Mouse (Mus musculus): ENCODE data around the gene Tmprss12.
"Not testable (repeated sequence)": the region's sequence is repeated elsewhere in the genome, so short reads cannot be mapped to it uniquely, and the experiment has no call there.

The Tmprss12 gene

GRCm38 (mm10) chr15:100273791-100274308 is 6.8 kb upstream of the Tmprss12 start:
- DNase-seq (ENCODE audit: low spot score in 2 of 2), result not testable (repeated sequence)

GRCm38 (mm10) chr15:100274790-100275559 is 5.7 kb upstream of the Tmprss12 start:
- DNase-seq (ENCODE audit: low spot score in 2 of 2), result no peak

- no peak for DNase-seq (ENCODE audit: low spot score in 2 of 2)
Observed at GRCm38 (mm10) chr15:100276403-100276802, 4.2 kb upstream of the Tmprss12 start.

- no peak for DNase-seq (ENCODE audit: low spot score in 2 of 2)
Observed at GRCm38 (mm10) chr15:100277586-100277985, 3.1 kb upstream of the Tmprss12 start.

- DNase-seq (ENCODE audit: low spot score in 2 of 2), result no peak
Observed at GRCm38 (mm10) chr15:100288980-100289379, 8.3 kb downstream of the Tmprss12 start.

GRCm38 (mm10) chr15:100290858-100291257 is 10.2 kb downstream of the Tmprss12 start:
- no peak for DNase-seq (ENCODE audit: low spot score in 2 of 2)

- DNase-seq (ENCODE audit: low spot score in 2 of 2), result no peak
Observed at GRCm38 (mm10) chr15:100292326-100292725, 11.7 kb downstream of the Tmprss12 start.

GRCm38 (mm10) chr15:100297856-100298255 is 17.2 kb downstream of the Tmprss12 start:
- no peak for DNase-seq (ENCODE audit: low spot score in 2 of 2)

- DNase-seq (ENCODE audit: low spot score in 2 of 2), result no peak
Observed at GRCm38 (mm10) chr15:100300499-100300898, 19.9 kb downstream of the Tmprss12 start.

- no peak for DNase-seq (ENCODE audit: low spot score in 2 of 2)
Observed at GRCm38 (mm10) chr15:100301556-100301955, 20.9 kb downstream of the Tmprss12 start.

- no peak for DNase-seq (ENCODE audit: low spot score in 2 of 2)
Observed at GRCm38 (mm10) chr15:100303428-100304018, 22.9 kb downstream of the Tmprss12 start.

GRCm38 (mm10) chr15:100304019-100304991 is 23.7 kb downstream of the Tmprss12 start, which contains the start of gene Mettl7a1:
Mettl7a1 (plus strand) TSS chr15:100304140.
- peak; percentile 74 to 84 for DNase-seq (ENCODE audit: low spot score in 2 of 2)

- DNase-seq (ENCODE audit: low spot score in 2 of 2), result no peak
Observed at GRCm38 (mm10) chr15:100306201-100306600, 25.6 kb downstream of the Tmprss12 start.

- DNase-seq (ENCODE audit: low spot score in 2 of 2), result peak in 1 of 2 experiments; percentile 63
Observed at GRCm38 (mm10) chr15:100307438-100308096, 26.9 kb downstream of the Tmprss12 start.

GRCm38 (mm10) chr15:100312346-100312745 is 31.7 kb downstream of the Tmprss12 start:
- no peak for DNase-seq (ENCODE audit: low spot score in 2 of 2)

GRCm38 (mm10) chr15:100314448-100315145 is 34.0 kb downstream of the Tmprss12 start:
- DNase-seq (ENCODE audit: low spot score in 2 of 2), result no peak

GRCm38 (mm10) chr15:100318014-100318671 is 37.5 kb downstream of the Tmprss12 start:
- not testable (repeated sequence) for DNase-seq (ENCODE audit: low spot score in 2 of 2)

GRCm38 (mm10) chr15:100319884-100320283 is 39.2 kb downstream of the Tmprss12 start:
- no peak for DNase-seq (ENCODE audit: low spot score in 2 of 2)

- DNase-seq (ENCODE audit: low spot score in 2 of 2), result no peak
Observed at GRCm38 (mm10) chr15:100320295-100320905, 39.8 kb downstream of the Tmprss12 start.
